Mouse (Mus musculus) urinary bladder, postnatal 10 days (tissue): ENCODE data around the gene Tcl1b5.

Experiments used
- DNase-seq: peaks from one replicate; pipeline ENCODE4 v3.0.0; 2022; ENCODE audit warnings: low spot score

Tcl1b5 gene

DNA sequence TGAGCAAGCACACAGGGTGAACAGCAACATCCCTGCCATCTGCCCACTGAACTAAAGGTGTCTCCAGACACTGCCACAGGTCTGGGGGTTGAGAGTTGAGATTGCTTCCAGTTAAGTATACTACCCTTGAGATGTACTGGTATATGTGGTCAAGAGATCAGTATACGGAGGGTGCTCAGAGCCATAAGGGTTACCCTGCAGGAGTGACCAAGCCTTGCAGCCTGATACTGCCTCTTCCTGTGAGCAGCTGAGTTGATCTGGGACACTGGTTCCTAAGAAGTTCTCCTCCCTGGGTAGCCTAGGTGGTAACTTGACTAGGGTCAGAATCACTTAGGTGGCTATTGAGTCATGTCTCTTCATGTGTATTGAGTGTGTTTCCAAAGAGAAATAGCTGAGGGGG, 32.3 kb downstream of the Tcl1b5 start:
- no peak for DNase-seq

GRCm38 (mm10) chr12:105209231-105209630, 33.1 kb downstream of the Tcl1b5 start:
- no peak for DNase-seq

- DNase-seq, result no peak
Measured at GRCm38 (mm10) chr12:105217101-105217760, 41.1 kb downstream of the Tcl1b5 start.

GRCm38 (mm10) chr12:105222601-105223319, 46.6 kb downstream of the Tcl1b5 start, which contains the start of gene Tcl1:
Gene Tcl1, minus strand, starts transcription at chr12:105222793.
- DNase-seq, result no peak

DNA sequence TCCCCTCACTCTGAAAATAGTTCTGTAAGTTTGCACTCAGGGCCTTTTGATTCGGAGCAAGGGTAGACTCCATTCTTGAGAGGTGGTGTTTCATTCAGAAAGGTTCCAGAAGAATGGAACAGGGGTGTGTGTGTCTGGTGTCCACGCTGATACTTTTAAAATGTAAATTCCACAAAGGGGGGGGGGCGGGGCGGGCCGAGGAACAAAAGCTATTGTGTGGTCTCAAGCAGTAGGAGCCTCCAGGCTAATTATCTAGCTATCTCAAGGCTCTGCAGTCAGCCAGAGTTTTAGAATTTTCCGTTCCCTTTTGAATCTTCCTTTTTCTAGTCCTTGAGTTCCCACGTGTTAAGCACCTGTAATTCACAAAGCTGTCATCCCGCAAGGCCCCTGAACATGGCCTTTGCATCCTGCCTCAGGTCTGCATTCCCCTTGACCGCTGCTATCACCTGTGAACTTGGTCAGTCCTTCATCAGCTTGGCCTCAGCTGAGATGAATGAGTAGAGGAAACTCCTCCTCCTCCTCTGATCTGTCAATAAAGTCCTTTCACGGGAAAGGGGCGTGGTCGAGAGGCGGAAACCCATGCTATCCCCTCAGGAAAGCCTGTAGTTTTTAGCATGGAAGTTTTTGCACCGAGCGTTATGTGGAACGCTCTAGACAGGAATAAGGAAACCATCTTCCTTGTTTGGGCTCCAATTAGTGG, 48.6 kb downstream of the Tcl1b5 start:
- no peak for DNase-seq
